Mouse (Mus musculus) kidney, adult 2 months (tissue): Measurements from ENCODE around the gene Tlr13. TPM values are rescaled to one million over a fixed set of nuclear protein-coding genes. Genes with fewer than 3 reads are reported as not detected.

ENCODE experiments used
- DNase-seq: peaks from one replicate; pipeline ENCODE4 v3.0.0; 2021
- H3K27ac ChIP-seq: fragments of 200-500 bp; 2 replicates; pipeline ENCODE4 v1.5.1; 2012; ENCODE audit warnings: low read depth, low read length, control low read depth, inconsistent platforms; ENCODE audit not compliant: insufficient read depth
- H3K27me3 ChIP-seq: fragments of 200-500 bp; replicated peaks from 2 replicates; pipeline ENCODE4 v1.6.1; 2012; ENCODE audit warnings: mild to moderate bottlenecking, moderate library complexity, low read length, inconsistent platforms; ENCODE audit not compliant: control insufficient read depth, insufficient read depth
- H3K36me3 ChIP-seq: fragments of 200-500 bp; 2 replicates; pipeline ENCODE4 v1.6.1; 2012; ENCODE audit warnings: mild to moderate bottlenecking, moderate library complexity, low read length, inconsistent platforms; ENCODE audit not compliant: control insufficient read depth, insufficient read depth
- H3K4me1 ChIP-seq: fragments of 200-500 bp; 2 replicates; pipeline ENCODE4 v1.6.1; 2011; ENCODE audit warnings: low read length; ENCODE audit not compliant: control insufficient read depth, insufficient read depth
- H3K4me3 ChIP-seq: fragments of 200-500 bp; 2 replicates; pipeline ENCODE4 v1.5.1; 2011; ENCODE audit warnings: mild to moderate bottlenecking, low read depth, low read length, control low read depth; ENCODE audit not compliant: insufficient read depth
- CTCF ChIP-seq: fragments of 200-500 bp; conservative IDR thresholded peaks from 2 replicates; pipeline ENCODE4 v1.5.1; 2011; ENCODE audit warnings: low read depth, mild to moderate bottlenecking, control low read depth, low read length, moderate library complexity, mixed read lengths; ENCODE audit not compliant: insufficient read depth, insufficient read length
- POLR2A ChIP-seq: fragments of 200-500 bp; IDR thresholded peaks from one replicate; pipeline ENCODE4 v1.6.1; 2011; ENCODE audit warnings: low read depth, low read length, control low read depth
- WGBS: fragments of 180-500 bp; shearing (Covaris S2); methylation state at CpG from one replicate; pipeline ENCODE4 v1.1.7; 2018; 5-methylcytosine and 5-hydroxymethylcytosine counted together
- polyA plus RNA-seq: library from polyadenylated mRNA; depleted of rRNA; stranded (reverse); fragments of >200 nt; gene quantifications from 2 replicates; pipeline ENCODE4 v1.2.3, GENCODE M21; 2012; rRNA removed

The Tlr13 gene
- 0.31 and 0.48 TPM in 2 replicates for polyA plus RNA-seq

DNA sequence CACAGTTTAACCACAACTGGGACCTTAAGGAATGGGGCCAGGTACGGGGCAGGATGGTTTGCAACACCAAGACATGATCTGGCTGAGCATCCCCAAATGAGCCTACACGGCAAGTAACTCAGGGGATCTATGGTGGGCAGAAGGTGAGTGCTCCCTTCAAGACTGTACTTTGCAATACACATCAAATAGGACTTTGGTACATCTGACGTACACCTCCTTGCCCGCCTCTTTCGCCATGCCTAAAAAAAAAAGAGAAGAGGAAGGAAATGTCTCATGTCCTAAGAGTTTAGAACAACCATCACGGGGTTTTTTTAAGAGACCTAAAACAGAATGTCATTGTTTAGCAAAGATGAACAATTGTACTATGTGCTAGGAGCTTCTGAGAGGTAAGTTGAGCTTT is at the start of gene Tlr13:
Gene Tlr13, plus strand, starts transcription at position 269 of the 400 bp plus-strand sequence.
- TF ChIP-seq POLR2A (no peak), CTCF (no peak)
- Histone ChIP-seq H3K27ac (no peak within 1 kb of the TSS), H3K36me3 (no peaks in the 10 kb centered on the region), H3K4me3 (no peak within 1 kb of the TSS), H3K4me1 (no peaks in the 10 kb centered on the region), H3K27me3 (no peaks in the 10 kb centered on the region)
- 78% methylated on average over 6 of the region's 6 CpGs for WGBS
- DNase-seq = no peak

- TF ChIP-seq CTCF = peak; percentile 79
- no peak for TF ChIP-seq POLR2A
- Histone ChIP-seq H3K27me3 (no peaks in the 10 kb centered on the region), H3K4me1 (peaks cover 5% of the 10 kb centered on the region; the same call in 1 of the 2 replicates), H3K4me3 (no peak overlapping the region), H3K27ac (peak overlapping the region; percentile 29; the same call in 1 of the 2 replicates), H3K36me3 (no peaks in the 10 kb centered on the region)
- DNase-seq = peak; percentile 67
- WGBS = 14% methylated on average over 2 of the region's 2 CpGs
These were observed 37.5 kb upstream of the Tlr13 start for GRCm38 (mm10) chrX:106105464-106105863.

DNA sequence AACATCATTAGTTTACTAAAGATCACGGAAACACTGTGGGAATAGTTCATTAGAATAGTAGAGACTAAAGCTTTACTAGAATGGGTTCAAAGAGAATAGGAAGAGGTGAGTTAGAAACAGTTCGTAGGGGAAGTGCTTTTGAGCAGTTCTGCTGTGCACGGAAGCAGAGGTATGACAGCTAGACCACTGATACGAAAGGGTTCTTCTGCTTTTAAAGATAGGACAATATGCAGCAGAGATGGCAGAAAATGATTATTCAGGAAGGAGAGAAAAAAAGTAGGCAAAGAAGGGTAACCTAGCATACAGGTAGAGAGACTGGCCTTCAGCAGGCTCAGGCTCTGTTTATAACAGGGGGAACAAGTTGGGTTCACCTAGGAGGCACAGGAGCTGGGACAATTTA is 29.1 kb upstream of the Tlr13 start:
- DNase-seq = no peak
- Histone ChIP-seq H3K27ac (no peak overlapping the region), H3K36me3 (no peaks in the 10 kb centered on the region), H3K27me3 (no peaks in the 10 kb centered on the region), H3K4me1 (no peaks in the 10 kb centered on the region), H3K4me3 (no peak overlapping the region)
- WGBS = 99% methylated on average over 4 of the region's 4 CpGs
- no peak for TF ChIP-seq POLR2A
- TF ChIP-seq CTCF = no peak

DNA sequence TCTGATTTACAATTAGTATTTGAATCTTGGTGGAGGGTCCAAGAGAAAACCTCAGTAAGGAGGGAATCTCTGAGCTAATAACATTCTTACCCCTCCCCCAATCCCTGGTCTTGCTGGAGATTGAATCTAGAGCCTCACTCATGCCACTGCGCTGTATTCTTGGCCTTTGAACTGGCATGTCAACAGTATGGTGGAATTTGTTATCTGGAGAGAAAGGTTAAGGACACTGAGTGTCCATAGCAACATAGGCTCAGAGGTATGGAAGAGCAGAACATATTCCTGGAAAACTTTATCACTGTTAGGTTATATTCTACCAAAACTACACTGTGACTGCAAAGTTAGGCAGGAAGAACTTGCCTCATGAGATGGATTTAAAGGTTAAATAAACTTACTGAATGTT is 28.3 kb upstream of the Tlr13 start:
- WGBS = 63% methylated on average over 1 of the region's 1 CpGs
- Histone ChIP-seq H3K4me1 (no peaks in the 10 kb centered on the region), H3K27me3 (no peaks in the 10 kb centered on the region), H3K27ac (no peak overlapping the region), H3K4me3 (no peak overlapping the region), H3K36me3 (no peaks in the 10 kb centered on the region)
- DNase-seq = no peak
- TF ChIP-seq CTCF (no peak), POLR2A (no peak)

GRCm38 (mm10) chrX:106122823-106123222 is 20.2 kb upstream of the Tlr13 start:
- TF ChIP-seq POLR2A (no peak), CTCF (no peak)
- WGBS = 70% methylated on average over 2 of the region's 2 CpGs

GRCm38 (mm10) chrX:106128283-106128682 is 14.7 kb upstream of the Tlr13 start:
- no peak overlapping the region for H3K27ac ChIP-seq
- WGBS = 34% methylated on average over 6 of the region's 6 CpGs
- no peak overlapping the region for H3K4me3 ChIP-seq
- DNase-seq = no peak
- H3K27me3 ChIP-seq = no peaks in the 10 kb centered on the region
- H3K4me1 ChIP-seq = no peaks in the 10 kb centered on the region
- no peaks in the 10 kb centered on the region for H3K36me3 ChIP-seq
- TF ChIP-seq POLR2A = no peak
- no peak for TF ChIP-seq CTCF

More at GRCm38 (mm10) chrX:106122823-106123222, 20.2 kb upstream of the Tlr13 start:
- DNase-seq = no peak
- Histone ChIP-seq H3K4me1 (no peaks in the 10 kb centered on the region), H3K36me3 (no peaks in the 10 kb centered on the region), H3K27ac (no peak overlapping the region), H3K4me3 (no peak overlapping the region), H3K27me3 (no peaks in the 10 kb centered on the region)

DNA sequence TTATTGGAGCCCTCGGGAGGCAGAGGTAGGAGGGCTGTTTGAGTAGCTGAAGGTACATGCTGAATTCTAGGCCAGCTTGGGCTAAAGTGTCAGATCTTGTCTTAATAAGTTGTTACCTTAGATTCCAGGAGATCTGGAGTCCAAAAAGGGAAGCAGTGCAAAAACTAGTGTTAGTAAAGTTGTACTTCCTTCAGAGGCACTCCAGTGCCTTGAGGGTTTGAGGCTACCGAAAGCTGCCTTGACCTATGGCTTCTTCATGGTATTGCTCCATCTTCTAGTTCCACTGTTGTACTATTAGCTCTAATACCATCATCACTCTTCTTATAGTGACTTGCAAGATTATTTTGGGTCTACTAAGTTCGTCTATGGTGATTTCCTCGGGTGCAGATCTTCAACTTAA is 13.1 kb upstream of the Tlr13 start:
- H3K4me1 ChIP-seq = no peaks in the 10 kb centered on the region
- no peak overlapping the region for H3K4me3 ChIP-seq
- H3K27ac ChIP-seq = no peak overlapping the region
- WGBS = 96% methylated on average over 4 of the region's 4 CpGs
- TF ChIP-seq POLR2A = no peak
- TF ChIP-seq CTCF = no peak
- no peaks in the 10 kb centered on the region for H3K27me3 ChIP-seq
- DNase-seq = no peak
- H3K36me3 ChIP-seq = no peaks in the 10 kb centered on the region

DNA sequence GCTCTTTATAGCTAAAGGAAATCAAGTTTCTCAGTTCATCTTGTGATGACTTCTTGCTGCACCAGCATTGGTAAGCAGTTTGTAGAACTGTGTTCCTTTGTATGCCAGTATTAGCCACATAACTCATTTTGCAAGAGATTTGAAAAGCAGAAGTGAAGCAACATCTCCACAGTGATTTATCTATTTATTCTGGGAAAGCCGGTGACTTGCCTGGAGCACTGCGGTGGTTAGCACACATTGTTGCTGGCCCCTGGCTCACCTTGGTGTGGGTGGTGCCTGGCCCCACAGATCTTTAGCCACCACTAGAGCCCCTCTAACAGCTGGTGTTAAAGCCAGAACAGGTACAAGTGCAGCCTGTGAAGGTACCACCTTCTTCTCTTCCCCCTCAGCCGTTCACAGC is 8.1 kb upstream of the Tlr13 start:
- Histone ChIP-seq H3K27ac (no peak overlapping the region), H3K36me3 (no peaks in the 10 kb centered on the region), H3K27me3 (no peaks in the 10 kb centered on the region), H3K4me3 (no peak overlapping the region), H3K4me1 (no peaks in the 10 kb centered on the region)
- 61% methylated on average over 3 of the region's 3 CpGs for WGBS
- no peak for DNase-seq
- TF ChIP-seq POLR2A = no peak
